Mouse (Mus musculus) lung, postnatal 10 days (tissue): Measurements from ENCODE around the gene Sfn.
"Not testable (repeated sequence)": the region's sequence is repeated elsewhere in the genome, so short reads cannot be mapped to it uniquely, and the experiment has no call there.

Source experiments
- DNase-seq: peaks from one replicate; pipeline ENCODE4 v3.0.0; 2021

The Sfn gene

DNA sequence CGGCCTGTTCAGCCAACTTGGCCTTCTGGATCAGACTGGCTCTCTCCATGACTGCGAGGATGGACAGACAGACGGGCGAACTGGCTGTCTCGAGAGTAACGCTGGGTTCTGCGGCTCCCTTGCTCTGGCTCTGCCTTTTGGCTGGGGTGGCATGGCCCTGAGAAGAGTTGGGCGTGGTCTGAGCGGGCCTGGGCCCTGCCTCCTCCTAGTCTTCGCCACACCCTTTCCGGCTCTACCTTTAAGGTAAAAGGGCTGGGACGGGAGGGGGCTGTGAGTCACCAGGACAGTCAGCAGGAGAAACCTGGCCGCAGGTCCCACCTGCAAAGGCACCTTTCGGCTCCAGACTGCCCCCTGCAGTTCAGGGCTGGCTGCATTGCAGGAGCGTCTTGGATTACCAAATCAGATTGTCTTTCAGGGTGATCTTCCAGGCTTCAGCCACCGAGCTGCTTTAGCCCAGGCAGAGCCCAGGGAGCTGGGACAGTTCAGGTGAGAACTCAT, at the start of gene Sfn:
Sfn (minus strand) TSS at position 448 of the 498 bp plus-strand sequence.
- DNase-seq: peak; percentile 82

DNA sequence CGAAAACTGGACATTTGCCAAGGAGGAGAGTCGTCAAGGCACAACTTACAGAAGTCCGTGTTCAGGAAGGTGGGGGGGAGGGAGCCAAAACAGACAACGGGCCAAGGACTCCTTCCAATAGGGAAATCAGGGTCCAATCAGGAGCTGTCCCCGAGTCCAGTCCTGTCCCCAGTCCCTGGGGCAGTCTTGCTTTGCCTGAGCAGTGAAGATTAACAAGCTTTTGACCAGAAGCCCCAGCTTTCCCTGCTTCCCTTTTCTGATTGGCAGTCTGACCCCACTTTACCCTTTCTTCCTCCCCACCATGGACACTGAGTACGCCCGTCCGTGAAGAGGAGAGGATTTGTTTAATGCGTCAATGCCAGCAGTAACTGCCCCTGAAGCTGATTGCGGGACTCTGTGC, 49.5 kb upstream of the Sfn start:
- DNase-seq: no peak

DNA sequence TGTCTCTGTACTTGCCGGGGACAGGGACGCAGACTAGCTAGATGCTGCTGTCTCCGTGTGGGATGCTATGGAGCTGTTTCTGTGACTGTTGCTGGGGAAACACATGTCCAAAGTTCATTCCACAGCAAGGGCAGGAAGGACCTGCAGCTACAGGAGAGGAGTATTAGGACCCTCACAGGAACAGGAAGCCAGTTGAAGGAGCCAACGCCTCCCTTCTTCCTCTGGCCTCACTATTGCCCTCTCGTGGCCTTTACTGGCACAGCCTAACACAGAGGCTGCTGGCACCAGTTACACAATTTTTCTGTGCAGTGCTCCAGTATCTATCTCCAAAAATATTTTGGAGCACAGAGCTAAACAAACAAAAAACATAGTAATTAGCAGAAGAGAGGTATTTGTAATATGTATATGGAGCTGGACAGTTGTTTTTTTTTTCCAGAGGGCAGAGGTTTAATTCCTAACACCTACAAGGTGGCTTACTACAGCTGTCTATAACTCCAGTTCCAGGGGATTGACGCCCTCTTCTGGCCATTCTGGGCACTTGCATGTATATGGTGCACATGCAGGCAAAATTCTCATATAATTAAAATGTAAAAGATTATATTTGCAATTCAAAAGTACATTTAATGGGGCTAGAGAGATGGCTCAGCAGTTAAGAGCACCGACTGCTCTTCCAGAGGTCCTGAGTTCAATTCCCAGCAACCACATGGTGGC, 48.2 kb upstream of the Sfn start, which contains the start of gene Zdhhc18:
Zdhhc18 (minus strand) TSS at position 166 of the 711 bp plus-strand sequence.
- peak; percentile 94 for DNase-seq

DNA sequence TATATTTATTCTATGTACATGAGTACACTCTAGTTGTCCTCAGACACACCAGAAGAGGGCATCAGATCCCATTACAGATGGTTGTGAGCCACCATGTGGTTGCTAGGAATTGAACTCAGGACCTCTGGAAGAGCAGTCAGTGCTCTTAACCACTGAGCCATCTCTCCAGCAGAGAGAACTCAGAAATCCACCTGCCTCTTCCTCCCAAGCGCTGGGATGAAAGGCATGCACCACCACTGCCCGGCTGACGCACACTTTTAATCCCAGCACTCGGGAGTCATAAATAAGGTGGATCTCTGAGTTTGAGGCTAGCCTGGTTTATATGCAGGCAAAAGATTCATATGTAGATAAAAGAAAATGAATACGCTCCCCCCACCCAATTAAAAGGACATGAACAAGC, 47.5 kb upstream of the Sfn start:
- not testable (repeated sequence) for DNase-seq

DNA sequence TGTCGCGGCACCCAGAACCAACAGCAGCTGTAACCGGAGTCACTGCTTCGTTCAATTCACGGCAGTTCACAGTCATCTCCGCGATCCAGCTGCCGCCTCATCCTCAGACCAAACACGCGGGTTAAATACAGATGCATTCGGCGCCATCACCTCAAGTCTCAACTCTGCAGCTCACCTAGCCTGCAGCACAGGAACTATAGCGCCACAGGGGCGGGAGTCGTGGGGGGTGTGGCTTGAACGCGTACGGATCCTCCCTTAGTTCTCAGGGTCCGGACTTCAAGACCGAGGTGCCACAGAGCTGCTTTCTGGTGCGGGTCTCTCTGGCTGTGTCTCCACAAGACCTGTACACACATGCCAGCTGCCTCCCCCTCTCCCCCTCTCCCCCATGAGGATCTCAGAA, 43.7 kb upstream of the Sfn start:
- no peak for DNase-seq

DNA sequence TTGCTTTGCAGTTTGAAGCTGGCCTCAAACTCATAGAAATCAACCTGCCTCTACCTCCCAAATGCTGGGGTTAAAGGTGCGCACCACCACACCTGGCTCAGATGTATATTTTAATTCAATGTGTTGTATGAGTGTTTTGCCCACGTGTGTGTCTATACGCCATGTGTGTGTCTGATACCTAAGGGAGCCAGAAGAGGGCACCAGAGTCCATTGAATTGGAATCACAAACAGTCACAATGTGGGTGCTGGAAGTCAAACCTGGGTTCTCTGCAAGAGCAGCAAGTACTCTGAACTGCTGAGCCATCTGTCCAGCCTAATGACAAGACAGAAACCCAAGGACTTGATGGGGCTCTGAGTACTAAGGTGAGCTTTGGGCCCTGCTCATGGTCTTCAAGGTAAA, 43.2 kb upstream of the Sfn start:
- DNase-seq: no peak

DNA sequence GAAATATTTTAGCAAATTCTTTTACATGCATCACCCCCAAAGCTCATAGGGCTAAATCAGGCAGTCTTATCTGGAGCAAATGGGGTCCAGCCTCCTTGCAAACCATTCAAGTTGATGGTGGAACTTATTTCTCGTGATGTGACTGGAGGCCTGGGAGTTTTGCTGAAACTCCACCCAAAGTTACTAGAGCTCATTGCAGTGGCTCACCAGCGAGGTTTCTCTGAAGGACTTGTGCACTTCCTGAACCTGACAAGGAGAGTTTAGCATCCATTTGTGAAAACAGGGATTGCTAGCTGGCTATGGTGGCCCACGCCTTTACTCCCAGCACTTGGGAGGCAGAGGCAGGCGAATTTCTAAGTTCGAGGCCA, 32.1 kb upstream of the Sfn start:
- no peak for DNase-seq

DNA sequence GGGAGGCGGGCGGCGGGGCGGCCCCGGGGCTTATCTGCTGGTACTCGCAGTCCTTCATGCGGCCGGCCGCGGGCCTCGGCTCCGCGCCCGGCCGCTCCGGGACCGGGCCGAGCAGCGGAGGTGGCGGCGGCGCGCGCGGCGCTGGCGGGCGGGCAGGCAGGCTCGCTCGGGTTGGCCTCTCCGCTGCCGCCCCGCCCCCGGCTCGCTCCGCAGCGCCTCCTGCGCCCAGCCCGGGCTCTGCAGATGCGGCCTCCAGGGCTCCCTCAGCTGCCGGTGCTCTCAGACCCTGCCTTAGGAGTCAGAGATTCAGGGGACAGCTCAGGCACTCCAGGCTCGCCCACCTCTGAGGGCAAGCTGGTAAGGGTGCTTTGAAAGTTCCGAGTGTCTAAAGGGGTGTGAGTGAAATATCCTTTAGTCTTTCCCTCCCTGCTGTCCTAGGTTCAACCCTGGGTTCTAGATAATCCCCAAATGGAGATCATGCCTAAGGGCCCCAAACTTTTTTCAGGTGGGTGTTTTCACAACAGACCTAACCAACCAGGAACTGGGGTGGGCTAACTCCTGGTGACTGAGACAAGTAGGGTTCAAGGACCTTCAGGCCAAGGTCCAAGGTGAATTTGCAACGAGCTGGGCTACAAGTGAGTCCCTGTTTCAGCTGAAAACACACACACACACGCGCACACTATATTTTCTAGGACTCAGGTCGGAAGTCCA, 31.5 kb upstream of the Sfn start:
- DNase-seq: peak; percentile 94

DNA sequence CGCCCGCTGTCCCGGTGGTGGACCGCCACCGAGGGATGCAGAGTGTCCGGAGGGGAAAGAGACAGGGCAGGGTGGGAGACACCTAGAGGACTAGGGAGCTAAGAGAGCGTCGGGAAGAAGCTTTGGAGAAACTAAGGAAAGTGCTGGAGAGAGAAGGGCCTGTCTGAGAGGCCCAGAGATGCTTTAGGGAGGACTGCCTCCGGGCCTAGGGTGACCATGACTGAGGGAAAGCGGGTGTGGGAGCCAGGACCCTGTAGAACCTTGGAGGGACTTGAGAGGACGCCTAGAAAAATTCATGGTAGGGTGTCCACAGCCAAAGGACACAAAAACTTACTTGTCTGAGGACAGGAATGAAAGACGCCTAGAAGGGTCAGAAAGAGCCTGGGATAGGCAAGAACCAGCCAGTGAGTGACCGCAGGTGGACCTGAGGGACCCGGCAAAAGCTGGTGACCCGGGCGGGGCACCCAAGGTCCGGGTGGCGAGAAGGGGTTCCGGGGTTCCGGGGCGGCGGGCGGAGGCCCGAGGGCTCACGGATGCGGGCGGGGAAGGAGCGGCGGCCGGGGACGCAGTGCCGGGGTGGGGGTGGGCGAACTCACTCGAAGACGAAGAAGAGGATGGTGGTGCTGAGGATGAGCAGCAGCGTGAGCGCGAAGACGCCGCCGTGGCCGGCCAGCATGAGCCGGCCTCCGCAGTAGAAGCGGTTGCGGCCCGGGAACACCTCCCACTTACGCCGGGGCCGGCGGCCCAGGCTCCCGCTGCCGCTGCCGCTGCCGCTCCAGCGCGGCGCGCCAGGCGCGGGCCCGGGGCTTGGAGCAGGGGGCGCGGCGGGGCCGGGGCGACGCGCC, 30.7 kb upstream of the Sfn start:
- DNase-seq: peak; percentile 47

DNA sequence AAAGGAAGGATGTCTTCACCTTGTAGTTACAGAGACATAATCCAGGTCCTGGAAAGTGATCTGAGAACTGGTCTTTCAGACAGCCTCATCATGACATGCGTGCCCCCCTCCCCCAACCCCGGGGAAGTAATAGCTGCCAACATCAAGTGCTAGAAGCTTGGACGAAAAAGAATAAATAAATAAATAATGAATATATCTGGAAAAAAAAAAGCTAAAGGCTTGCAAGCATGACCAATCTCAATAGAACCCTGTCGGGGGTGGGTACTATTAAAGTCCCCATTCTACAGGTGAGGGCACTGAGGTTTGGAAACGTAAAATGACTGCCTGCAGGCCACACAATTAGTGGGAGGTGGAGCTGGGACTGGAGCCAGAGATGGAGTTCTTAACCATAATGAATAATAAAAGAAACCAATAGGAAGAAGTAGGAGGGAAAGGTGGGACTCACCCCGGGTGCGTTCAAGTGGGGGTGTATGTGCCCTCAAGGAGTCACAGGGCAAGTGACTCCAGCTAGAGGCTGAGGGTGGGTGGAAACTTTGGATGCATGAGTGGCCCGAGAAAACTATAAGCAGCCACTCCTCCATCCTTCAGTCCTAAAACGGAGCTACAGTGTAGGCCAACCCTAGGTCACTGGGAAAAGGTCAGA, 29.9 kb upstream of the Sfn start:
- peak; percentile 55 for DNase-seq

DNA sequence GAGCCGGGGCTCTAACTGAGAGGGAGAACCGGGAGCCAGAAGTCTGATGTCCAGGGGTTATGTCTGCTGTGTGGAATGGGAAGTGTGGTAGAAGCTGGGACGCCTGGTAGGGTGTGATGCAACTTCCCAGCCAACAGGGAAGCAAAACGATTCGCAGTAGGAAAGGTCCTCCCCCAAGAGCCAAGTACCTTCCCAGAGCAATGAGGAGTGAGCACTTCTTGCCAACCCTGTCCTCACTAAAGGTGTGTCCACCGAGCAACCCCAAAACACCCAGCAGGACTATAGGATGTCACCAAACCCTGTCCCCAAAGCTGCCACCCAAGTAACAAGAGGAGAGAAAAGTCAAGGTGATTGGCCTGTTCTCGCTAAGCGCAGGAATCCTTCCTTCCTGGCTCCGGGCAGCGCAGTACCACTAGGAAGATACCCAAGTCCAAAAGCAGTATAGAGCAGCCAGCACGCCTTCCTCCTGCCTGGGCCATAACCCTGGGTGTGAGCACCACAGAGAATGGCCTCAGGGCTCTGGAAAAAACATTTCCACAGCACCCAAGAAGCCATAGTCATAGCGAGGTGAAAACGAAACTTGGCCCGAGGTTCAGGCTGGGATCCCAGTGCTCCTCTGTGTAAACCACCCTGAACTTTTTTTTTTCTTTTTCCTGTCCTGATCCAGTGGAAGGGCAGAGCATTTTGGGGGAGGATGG, 29.3 kb upstream of the Sfn start:
- DNase-seq: peak; percentile 54

DNA sequence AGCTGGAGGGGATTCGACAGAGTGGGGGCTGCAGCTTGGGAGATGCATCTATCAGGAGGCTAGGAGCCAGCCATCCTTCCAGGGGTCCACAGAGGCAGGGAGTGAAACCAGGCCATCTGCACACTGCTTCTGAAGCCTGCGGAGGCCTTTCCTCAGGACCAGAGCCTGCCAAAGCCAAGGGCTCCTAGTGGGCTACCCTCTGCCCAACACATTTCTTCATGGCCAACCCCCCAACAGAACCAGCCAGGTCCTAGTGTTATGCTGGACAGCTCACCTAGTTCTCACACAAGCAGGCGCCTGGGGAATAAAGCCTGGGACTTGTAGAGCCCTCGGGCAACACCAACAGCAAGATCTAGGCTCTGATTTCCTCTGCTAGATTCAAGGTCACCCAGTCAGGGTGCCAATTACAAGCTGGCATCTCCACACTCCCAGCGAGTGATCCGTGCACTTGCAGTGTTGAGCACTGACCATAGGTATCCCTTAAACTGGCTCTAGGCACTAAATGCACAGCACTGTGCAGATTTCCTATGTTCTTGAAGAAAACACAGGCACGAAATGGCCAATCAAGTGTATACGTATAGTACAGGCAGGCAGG, 28.5 kb upstream of the Sfn start:
- no peak for DNase-seq

DNA sequence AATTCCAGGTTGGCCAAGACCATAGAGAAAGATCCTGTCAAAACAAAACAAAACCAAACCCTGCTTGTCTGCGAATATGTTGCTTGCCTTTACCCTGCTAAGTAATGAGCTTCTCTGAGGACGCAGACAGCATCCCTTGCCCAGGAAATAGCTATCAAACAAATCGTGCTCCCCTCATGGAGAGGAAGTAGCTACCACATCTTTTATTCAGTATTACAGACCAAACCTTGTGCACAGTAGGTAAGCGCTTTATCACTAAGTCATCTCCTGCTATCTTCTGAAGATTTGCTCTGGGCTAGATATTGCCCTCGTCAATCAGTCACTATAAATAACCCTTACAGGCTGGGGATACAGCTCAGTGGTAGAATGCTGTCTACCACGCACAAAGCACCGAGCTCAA, 27.2 kb upstream of the Sfn start:
- no peak for DNase-seq

DNA sequence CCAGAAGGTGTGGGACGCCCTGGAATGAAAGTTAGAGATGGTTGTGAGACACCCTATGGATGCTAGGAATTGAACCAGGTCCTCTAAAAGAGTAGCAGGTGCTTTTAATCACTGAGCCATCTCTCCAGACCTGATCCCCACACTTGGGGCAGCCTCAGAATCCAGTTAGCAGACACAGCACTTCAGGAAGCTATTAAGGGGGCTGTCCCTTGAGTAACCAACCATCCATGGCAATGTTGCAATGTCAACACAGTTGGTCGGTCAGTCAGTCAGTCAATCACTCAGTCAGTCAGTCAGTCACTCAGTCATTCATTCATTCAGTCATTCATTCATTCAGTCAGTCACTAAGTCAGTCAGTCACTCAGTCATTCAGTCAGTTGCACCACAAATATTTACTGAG, 26.5 kb upstream of the Sfn start:
- DNase-seq: no peak

DNA sequence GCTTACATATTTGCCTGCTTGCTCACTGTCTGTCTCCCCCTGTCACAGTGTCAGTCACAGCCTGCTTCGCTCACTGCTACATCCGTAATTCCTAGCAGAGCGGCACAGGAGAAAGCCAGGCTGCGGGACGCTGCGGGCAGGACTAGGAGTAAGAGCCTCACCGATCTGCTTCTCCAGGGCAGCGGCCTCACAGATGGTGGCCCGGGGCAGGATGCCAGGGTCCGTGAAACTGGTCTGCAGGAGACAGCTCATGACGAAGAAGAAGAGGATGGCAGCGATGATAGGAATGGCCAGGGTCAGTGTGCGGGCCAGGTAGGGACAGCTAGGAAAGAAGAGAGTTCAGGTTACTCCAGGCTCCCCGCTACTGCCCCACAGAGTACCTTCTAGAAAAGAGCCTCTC, 25.1 kb upstream of the Sfn start:
- DNase-seq: no peak

DNA sequence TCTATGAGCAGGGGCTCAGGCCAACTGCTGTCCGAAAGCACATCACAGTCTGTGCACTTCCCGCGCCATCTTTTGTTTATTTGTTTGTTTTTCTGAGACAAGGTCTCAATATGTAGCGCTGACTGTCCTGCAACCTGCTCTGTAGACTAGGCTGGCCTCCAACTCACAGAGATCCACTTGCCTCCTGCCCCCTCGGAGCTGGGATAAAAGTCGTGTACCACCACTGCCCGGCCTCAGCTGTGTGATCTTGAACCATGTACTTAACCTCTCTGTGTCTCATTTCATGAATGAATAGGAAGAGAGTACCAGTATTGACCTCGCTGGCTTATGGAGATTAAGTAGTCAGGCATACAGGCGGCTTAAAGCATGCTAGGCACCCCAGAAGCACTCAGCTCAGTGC, 24.7 kb upstream of the Sfn start:
- DNase-seq: no peak

DNA sequence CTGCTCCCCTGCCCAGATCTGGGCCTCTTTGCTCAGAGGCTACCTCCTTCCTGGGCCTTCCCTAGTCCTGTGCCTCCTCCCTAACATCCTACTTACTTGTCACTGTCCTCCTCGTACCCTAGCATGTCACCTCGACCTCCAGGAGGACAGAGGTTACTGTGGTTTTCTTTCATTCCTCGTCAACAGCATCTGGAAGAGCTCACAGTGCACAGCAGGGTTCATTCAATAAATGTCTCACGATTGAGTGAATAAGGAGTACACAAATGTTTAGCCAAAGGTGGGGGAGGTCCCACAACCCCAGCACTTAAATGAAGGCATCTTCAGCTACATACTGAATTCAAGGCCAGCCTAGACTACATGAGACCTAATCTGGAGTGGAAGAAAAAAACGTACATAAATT, 24.3 kb upstream of the Sfn start:
- DNase-seq: no peak

DNA sequence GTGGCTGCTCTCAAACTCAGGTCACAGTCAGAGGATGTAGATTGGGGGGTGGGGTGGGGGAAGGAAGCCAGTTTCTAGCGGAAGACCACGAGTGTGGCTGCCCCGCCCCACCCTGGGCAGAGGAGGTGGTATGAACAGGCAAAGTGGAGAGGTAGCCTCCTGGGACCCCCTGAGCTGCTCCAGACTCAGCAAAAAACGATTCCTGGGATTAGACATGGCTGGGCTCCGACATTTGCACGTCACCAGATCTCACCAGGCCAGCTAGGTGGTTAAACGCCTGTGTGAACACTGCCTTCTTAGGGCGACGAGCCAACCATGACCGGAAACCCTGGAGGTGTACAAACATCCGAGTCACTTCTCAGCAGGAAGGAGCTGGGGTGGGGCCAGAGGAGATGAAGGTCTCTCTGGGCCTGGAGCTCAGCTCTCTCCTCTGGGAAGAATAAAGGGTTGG, 23.7 kb upstream of the Sfn start:
- peak; percentile 89 for DNase-seq

DNA sequence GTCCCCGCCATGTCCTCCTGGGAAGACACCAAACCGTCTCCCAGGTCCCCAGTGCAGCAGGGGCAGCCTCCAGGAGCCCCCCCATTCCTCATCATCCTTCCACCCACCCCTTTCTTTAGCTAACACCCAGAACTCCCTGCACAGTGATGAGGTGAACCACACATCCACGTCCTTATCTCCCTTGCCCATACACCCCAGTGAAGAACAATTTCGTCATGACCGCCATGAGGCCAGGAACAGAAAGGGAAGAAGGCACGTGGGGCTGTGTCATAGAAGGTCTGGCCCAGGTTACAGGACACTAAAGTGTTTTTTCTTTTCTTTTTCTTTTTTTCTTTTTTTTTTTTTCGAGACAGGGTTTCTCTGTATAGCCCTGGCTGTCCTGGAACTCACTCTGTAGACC, 22.9 kb upstream of the Sfn start:
- DNase-seq: no peak

DNA sequence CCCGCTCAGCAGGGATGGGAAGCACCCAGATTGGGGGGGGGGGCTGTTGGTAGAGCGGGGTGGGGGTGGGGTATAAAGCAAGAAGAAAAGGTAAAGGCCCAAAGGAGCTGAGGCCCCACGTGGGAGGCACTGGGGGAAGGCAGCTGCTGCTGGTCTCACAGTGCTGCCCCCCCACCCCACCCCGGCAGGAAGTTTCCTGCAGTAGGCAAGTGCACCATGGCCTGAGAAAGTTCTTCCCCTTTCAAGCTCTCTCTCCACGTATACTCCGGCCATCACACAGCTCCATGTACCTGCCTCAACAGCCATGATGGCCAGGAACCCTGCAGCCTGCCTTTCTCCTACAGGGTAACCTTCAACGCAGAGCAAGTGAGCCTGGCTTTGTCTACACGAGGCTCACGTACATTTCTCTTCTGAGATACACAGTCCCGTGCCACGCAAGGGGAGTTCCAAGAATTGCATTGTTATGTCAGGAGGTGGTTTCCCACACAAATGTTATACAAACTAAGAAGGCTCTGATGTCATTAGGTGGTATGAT, 20.3 kb upstream of the Sfn start:
- no peak for DNase-seq

DNA sequence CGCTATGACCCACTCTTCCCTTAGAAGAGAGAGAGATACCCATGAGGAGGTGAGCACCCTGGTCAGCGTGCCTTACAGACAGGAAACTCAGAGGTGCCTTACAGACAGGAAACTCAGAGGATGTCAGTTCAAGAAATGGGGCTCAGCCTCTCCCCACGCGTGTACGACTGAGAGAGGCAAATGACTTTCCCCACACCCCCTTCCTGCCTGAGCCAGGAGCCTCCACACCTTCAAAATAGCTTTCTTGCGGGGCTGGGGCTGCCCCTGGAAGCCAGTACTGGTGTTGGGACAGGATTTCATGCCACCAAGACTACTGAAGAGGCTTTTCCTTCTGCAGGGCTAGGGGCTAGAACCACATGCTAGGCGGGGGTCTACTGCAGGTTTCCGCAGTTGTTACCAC, 18.7 kb upstream of the Sfn start:
- no peak for DNase-seq
